Mouse (Mus musculus): ENCODE measurements around the gene Foxp1. TPM values are rescaled to one million over a fixed set of nuclear protein-coding genes. Genes with fewer than 3 reads are reported as not detected.

Foxp1 gene
- total RNA-seq, 2 experiments from 2014 or later = 142 TPM

- intact Hi-C loops (cut with DNase I) = no loop called here
- DNase-seq (ENCODE audit: low spot score in 2 of 2) = no peak
Measured at GRCm38 (mm10) chr6:99107081-99107482, 415.4 kb downstream of the Foxp1 start.

DNA sequence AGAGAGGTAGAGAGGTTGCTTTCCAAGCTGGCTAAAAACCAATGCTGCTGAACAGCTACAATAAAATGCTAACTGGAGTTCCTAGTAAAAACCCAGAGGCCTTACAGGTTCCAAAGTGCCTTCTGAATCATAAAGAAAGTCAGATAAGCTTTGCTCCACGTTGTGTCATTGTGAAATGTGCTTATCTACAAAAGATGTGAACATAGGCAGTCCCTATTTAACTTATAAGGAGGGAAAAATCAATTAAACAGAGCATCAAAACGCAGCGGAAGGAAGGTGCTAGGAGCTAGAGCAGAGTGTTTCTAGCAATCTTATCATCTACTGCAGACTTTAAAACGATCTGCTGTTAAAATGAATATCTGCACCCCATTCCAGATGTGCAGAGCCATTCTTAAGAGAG is 416.5 kb downstream of the Foxp1 start:
- no peak for DNase-seq (ENCODE audit: low spot score in 2 of 2)
- intact Hi-C loops (cut with DNase I) = no loop called here

- no peak for DNase-seq (ENCODE audit: low spot score in 2 of 2)
- intact Hi-C loops (cut with DNase I) = no loop called here
Measured at GRCm38 (mm10) chr6:99104446-99104845, 418.1 kb downstream of the Foxp1 start.

- no peak for DNase-seq (ENCODE audit: low spot score in 2 of 2)
- intact Hi-C loops (cut with DNase I) = no loop called here
Measured at GRCm38 (mm10) chr6:99103911-99104310, 418.6 kb downstream of the Foxp1 start.

DNA sequence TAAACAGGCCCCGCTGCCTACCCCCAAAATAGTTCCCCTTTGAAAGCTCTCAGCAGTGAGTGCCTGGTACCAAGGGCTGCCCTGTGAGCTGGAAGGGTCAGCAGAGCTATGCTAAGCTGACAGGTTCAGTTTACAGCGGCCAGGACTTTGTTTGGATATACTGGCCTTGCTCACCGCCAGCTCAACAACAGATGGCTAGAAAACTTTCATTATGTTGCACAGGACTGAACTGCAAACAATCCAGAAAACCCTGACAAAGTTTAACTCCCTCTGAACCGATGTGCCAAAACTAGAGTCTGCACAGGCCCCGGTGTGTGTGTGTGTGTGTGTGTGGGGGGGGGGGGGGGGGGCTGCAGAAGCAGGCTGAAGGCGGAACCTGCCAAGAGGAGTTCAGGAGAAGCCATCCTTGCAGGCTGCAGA is 421.0 kb downstream of the Foxp1 start:
- intact Hi-C loops (cut with DNase I) = no loop called here
- DNase-seq (ENCODE audit: low spot score in 2 of 2) = no peak

DNA sequence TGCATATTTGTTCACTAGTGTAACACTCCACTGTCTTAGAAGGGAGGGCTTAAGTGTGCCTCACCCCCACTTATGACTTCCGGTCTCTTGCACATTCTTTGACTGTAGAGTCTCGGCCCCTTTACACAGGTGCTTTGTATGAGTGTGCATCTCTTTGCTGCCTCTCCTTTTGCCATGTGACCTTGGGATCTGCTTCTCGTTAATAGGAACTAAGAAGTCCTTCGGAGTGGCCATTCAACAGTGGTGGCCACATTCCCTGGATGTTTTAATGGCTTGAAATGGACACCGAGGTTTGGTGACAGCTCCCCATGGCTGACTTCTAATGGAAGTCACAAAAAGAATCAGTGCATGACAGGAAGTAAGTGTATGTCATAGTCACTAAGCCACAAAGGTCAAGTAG is 422.2 kb downstream of the Foxp1 start:
- intact Hi-C loops (cut with DNase I) = no loop called here
- DNase-seq (ENCODE audit: low spot score in 2 of 2) = no peak

GRCm38 (mm10) chr6:99099781-99100180 is 422.7 kb downstream of the Foxp1 start:
- DNase-seq (ENCODE audit: low spot score in 2 of 2) = no peak
- intact Hi-C loops (cut with DNase I) = no loop called here

GRCm38 (mm10) chr6:99097191-99097590 is 425.3 kb downstream of the Foxp1 start:
- intact Hi-C loops (cut with DNase I) = no loop called here
- DNase-seq (ENCODE audit: low spot score in 2 of 2) = no peak

- no peak for DNase-seq (ENCODE audit: low spot score in 2 of 2)
- intact Hi-C loops (cut with DNase I) = no loop called here
Measured at GRCm38 (mm10) chr6:99096776-99097166, 425.8 kb downstream of the Foxp1 start.

DNA sequence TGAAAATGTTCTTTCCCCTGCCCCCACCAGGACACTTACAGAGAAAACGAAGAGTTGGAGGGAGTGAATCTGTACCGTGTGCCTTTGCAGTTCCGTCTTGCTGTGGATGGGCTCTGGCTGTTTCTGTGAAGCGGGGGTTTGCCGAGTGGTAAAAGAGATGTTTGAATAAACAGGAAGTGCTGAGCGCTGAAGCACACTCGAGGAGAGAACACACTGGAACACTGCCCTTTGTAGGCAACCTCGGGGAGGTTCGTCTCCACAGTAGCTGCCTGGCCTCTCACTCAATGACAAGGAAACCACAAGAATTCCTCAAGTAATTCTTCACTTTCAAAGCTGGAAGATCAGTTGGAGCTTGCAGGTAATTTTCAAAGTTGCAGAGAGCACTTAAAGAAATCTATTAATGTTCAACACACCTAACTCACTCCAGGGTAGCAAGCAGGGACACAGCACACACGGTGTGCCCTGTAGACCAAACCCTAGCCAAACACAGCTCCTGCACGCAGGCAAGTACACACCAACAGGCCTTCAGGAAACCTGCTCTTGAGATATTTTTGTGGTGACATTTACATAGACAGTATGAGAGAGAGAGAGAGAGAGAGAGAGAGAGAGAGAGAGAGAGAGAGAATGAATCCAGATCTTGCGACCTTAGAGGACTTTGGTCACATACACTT is 426.3 kb downstream of the Foxp1 start:
- intact Hi-C loops (cut with DNase I) = no loop called here
- no peak for DNase-seq (ENCODE audit: low spot score in 2 of 2)

GRCm38 (mm10) chr6:99095185-99096104 is 427.1 kb downstream of the Foxp1 start:
- intact Hi-C loops (cut with DNase I) = no loop called here
- DNase-seq (ENCODE audit: low spot score in 2 of 2) = no peak

DNA sequence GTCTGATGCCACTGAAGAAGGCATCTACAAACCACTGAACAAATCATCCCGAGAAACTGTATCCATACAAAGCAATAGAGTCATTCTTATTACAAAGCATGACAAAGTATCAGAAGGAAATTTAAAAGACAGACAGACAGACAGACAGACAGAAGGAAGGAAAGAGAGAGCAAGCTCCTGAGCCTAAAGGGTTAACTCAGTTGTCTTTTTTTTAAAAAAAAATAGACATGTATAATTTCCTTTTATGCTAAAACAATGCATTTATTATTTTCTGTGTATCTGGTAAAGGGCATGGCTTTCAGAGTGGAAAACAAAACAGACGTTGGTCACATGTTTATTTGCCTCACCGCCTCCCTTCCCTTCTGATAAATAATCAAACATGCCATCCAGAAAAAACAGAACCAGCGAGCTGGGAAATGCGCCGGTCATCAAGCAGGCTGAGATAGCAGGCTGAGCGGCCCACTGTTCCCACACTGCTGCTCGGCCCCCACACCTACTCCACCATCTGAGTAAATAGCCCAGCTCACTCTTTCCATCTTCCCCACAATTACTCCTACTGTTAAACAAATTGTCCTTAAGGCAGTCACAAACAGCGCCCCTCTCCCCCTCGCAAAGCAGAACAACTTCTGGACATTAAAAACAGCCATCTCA is 428.1 kb downstream of the Foxp1 start:
- no peak for DNase-seq (ENCODE audit: low spot score in 2 of 2)
- intact Hi-C loops (cut with DNase I) = no loop called here

DNA sequence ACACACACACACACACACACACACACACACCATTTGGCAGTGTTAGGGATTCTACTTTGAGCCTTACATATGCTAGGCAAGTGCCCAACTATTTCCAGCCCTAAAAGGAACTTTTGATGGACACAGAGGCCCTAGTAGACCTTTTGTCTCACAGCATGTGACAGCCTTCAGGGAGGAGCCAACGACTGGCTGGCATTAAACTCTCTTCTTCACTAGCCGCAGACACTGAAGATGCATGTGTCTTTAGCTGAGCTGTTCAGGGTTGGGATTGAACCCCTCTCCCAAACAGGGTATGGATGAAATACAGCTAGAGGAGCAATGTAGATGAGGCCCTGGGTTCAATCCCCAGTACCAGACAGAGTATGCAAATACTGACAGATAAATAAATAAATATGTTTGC is 428.7 kb downstream of the Foxp1 start:
- no peak for DNase-seq (ENCODE audit: low spot score in 2 of 2)
- intact Hi-C loops (cut with DNase I) = no loop called here

DNA sequence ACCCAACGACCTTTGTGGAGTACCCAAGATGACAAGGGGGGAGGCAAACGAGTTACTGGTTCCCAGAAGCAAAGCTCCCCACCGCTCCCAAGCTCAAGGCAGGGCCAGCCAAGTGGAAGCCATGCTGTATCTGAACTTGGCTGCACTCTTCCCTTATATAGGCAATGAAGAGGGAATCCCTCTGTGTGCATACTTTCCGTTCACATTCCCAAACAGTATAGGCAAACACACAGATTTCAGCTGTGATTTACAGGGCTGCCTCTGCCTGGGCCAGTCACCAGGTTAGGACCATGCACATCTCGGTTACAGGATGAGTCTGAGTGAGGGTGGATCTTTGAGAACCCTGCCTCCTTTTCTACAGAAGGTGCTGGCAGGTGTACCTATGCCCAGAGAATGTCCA is 429.3 kb downstream of the Foxp1 start:
- intact Hi-C loops (cut with DNase I) = no loop called here
- no peak for DNase-seq (ENCODE audit: low spot score in 2 of 2)

DNA sequence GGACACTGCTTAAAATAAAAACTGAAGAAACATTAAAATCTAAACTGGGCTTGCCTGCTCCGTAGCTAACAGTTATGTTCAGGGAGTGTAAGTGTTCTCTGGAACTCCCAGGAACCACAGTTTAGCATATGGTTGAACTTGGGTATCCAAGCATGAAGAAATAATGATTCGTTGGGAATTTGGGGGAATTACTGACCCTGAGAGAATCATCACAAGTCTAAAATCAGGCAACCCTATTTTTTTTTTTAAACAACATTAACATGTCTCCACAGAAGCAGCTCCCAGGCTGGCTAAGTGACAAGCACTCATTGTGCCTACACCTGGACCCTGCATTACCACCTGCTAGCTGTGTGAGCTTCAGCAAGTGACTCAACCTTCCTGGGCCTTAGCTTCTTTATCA is 430.7 kb downstream of the Foxp1 start:
- intact Hi-C loops (cut with DNase I) = no loop called here
- no peak for DNase-seq (ENCODE audit: low spot score in 2 of 2)

GRCm38 (mm10) chr6:99087598-99087997 is 434.9 kb downstream of the Foxp1 start:
- intact Hi-C loops (cut with DNase I) = no loop called here
- no peak for DNase-seq (ENCODE audit: low spot score in 2 of 2)

DNA sequence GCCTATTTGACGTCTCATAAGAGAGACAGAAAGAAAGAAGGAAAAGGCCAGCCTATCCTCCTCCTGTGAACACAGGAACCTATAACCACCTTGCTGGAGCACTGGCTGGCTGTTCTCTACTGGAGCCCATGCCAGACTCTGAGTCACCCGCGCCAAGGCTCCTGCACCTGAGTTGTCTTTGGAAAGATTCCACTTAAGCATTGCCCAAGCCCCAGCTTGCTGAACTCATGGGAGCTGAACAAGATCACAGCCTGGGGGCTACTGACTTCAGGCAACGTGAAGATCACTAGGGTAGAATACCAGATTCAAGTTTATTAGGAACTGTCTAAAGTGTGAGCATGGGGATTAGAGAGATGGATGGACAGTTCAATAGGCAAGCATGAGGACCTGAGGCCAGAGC is 437.6 kb downstream of the Foxp1 start:
- intact Hi-C loops (cut with DNase I) = no loop called here
- DNase-seq (ENCODE audit: low spot score in 2 of 2) = no peak

DNA sequence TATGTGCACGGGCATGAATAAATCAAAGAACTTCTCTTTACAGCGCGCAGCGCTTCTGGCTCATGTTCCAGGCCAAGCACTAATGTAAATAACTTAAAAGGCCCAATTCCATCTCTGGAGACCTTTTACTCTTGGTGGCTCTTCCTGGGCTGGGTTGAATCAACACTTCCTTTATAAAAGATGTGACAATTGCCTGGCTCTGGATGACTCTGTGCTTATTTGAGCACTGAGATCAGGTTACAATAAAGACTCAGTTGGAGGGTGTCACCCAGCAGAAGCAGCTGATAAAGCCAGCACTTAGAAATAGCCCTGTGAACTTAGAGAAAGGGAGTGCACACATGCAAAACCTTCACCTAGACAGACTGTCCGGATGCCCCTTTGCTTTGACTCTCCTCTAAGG is 441.3 kb downstream of the Foxp1 start:
- DNase-seq (ENCODE audit: low spot score in 2 of 2) = no peak
- intact Hi-C loops (cut with DNase I) = no loop called here

DNA sequence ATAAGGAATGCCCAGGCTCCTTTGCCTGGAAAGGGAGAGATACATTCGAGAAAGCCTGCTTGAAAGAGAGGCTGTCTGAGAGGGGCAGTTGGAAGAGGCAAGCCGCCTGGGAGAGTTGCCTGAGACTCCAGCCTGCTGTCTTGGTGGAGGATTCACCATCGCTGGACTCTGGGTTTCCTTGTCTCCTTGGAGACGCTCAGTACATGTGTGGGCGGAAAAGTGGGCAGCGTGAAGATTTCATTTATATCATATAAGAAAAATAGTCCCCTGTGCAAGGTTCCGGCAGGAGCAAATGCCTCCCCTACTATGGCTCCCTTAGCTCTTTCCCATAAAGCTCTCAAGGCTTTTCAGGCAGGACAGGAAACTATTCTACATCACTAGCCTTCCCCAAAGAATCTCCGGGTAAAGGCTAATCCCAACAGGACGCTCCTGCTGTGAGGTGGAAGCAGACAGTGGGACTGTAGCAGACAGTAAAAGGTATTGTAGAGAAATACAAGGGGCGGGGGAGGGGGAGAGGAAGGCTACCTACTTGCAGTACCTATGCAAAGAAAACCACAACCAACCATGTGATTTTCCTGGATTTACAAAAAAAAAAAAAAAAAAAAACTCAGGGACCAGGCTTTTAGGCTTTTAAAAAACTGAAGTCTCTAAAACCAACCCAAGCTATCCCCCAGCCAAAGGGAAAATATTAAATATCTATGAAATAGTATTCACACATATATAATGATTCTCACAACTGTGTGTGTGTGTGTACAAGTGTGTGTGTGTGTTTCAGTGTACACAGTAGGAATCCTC is 443.3 kb downstream of the Foxp1 start:
- intact Hi-C loops (cut with DNase I) = no loop called here
- DNase-seq (ENCODE audit: low spot score in 2 of 2) = peak; percentile 69 to 77

GRCm38 (mm10) chr6:99078089-99078488 is 444.4 kb downstream of the Foxp1 start:
- intact Hi-C loops (cut with DNase I) = no loop called here

More at GRCm38 (mm10) chr6:99078089-99078488, 444.4 kb downstream of the Foxp1 start:
- DNase-seq (ENCODE audit: low spot score in 2 of 2) = no peak
